Mouse (Mus musculus) ovary, adult 18-20 months (tissue): ENCODE measurements around the gene Olfr705.
"Not testable (repeated sequence)": the region's sequence is repeated elsewhere in the genome, so short reads cannot be mapped to it uniquely, and the experiment has no call there.

Experiments
- DNase-seq: peaks from one replicate; pipeline ENCODE4 v3.0.0; 2022; ENCODE audit warnings: low spot score, mixed read lengths

Gene Olfr705

DNA sequence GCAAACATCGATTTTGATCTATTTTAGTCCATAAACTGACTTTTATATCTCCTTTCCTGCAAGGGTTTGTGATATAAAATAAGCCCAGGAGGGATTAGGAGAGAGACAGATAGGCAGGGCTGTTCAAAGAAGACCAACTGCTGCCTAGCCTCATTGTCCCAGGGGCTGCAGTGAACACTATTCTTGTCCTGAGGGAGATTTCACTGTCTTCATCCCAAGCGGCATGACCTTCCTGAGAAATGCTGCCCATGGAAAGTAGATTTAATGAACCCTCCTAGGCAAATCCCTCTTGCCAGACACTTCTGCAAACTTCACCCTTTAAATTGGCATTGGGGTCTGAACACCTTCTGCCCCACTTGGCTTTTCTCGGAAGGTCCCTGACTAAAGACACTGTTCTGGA is at the start of gene Olfr705:
Olfr705 (minus strand) TSS at position 101 of the 400 bp plus-strand sequence.
- DNase-seq, result no peak

DNA sequence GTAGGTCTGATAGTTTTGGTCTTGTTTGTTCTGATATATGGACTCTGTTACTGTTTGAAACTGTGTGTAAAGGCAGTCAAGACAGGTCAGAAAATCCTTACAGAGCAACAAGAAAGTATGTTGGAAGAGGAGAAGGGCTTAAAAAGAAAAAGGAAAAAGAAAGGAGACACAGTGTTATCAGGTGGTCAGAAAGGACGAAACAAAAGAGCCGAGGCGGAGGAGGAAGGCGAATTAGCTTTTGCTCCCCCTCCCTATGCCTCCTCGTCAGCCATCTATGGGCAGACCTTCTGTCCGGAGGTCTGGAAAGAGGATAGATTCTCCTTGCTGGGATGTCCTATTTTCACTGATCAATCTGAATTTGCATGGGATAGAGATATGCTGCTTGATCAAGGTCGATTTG is 44.3 kb upstream of the Olfr705 start:
- DNase-seq, result not testable (repeated sequence)

GRCm38 (mm10) chr7:106907676-106908075 is 31.0 kb upstream of the Olfr705 start, which contains the start of gene Olfr1532-ps1:
TSS of gene Olfr1532-ps1 (plus strand) at chr7:106908001.
- no peak for DNase-seq

- DNase-seq, result not testable (repeated sequence)
Observed at GRCm38 (mm10) chr7:106901141-106901540, 24.4 kb upstream of the Olfr705 start, which contains the start of gene Olfr707. TSS of gene Olfr707 (minus strand) at chr7:106901241.

GRCm38 (mm10) chr7:106888062-106888461 is 11.4 kb upstream of the Olfr705 start, which contains the start of gene Olfr706:
TSS of gene Olfr706 (minus strand) at chr7:106888162.
- no peak for DNase-seq

GRCm38 (mm10) chr7:106862885-106863284 is 13.8 kb downstream of the Olfr705 start, which contains the start of gene Olfr704:
TSS of gene Olfr704 (plus strand) at chr7:106863185.
- no peak for DNase-seq

DNA sequence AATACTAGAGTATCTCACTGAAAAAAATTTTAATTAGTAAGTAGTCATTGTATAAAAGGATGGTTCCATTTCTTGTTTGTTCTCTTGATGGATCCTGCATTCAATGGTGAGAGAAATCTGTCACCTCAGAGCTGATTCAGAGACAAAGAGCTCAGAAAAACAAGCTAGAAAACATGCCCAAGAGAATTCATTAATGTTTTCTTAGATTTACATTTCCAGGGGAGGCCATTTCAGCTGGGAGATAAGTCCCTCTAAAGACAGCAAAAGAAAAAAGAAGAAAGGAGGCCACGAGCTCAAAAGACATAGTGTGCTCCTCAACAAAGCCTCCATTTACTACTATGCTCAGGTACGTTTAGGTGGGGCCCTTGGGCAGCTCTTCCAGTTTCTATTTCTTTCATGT is 33.6 kb downstream of the Olfr705 start, which contains the start of gene Olfr703:
Olfr703 (plus strand) TSS at position 301 of the 400 bp plus-strand sequence.
- no peak for DNase-seq

GRCm38 (mm10) chr7:106833793-106834192 is 42.9 kb downstream of the Olfr705 start, which contains the start of gene Olfr702:
TSS of gene Olfr702 (minus strand) at chr7:106833893.
- no peak for DNase-seq
